Mouse (Mus musculus) retina, adult 2 months (tissue): ENCODE measurements around the gene Yipf4.

Source experiments
- DNase-seq: peaks from one replicate; pipeline ENCODE4 v3.0.0-alpha.2; 2012; ENCODE audit warnings: low read depth, low spot score

Gene Yipf4

DNA sequence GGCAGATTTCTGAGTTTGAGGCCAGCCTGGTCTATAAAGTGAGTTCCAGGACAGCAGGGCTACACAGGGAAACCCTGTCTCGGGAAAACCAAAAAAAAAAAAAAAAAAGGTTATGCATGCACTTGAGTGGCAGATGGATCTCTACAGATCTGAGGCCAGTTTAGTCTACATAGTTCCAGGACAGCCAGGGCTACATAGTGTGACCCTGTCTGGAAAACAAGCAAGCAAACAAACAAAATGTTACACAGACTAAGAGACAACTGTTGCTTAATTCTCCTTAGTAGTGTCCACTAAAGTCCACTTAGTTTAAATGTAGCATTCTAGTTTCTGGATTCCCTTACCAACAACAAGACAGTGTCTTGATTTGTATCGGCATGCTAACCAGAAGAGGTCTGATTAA is 36.8 kb downstream of the Yipf4 start:
- no peak for DNase-seq

DNA sequence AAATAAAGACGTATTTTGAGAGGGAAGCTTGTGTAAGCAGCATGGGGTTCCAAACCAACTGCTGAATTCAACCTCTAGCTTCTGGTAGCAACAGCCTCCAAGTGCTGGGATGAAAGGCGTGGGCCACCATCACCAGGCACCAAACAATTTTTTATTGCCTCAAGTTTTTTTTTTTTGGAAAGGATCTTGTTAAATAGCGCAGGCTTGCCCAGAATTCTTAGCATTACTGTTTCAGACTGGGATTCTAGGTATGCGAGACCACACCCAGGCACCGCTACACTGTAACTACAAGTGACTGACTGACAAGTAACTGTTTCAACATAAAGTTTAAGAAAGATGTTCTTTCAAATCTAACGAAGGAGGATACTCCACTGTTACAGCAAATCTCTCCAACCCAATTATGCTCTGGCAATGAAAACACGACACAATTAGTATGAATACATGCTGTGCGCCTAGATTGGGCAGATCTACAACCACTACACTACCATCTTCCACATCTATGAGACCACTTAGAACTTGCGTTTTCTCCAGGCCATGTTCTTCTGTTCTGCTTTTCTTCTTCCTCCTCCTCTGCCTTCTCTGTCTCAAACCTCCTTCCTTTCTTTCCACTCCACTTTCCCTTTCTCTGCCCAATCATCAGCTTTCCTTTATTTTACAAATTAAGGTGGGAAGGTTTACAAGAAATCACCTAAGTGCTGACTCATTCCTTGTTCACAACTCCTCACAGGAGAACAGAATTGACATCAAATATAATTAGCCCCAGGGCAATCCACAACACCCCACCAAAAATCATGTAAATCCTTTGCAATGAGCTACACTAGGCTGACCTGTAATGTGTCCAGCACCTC is 37.7 kb downstream of the Yipf4 start:
- no peak for DNase-seq

DNA sequence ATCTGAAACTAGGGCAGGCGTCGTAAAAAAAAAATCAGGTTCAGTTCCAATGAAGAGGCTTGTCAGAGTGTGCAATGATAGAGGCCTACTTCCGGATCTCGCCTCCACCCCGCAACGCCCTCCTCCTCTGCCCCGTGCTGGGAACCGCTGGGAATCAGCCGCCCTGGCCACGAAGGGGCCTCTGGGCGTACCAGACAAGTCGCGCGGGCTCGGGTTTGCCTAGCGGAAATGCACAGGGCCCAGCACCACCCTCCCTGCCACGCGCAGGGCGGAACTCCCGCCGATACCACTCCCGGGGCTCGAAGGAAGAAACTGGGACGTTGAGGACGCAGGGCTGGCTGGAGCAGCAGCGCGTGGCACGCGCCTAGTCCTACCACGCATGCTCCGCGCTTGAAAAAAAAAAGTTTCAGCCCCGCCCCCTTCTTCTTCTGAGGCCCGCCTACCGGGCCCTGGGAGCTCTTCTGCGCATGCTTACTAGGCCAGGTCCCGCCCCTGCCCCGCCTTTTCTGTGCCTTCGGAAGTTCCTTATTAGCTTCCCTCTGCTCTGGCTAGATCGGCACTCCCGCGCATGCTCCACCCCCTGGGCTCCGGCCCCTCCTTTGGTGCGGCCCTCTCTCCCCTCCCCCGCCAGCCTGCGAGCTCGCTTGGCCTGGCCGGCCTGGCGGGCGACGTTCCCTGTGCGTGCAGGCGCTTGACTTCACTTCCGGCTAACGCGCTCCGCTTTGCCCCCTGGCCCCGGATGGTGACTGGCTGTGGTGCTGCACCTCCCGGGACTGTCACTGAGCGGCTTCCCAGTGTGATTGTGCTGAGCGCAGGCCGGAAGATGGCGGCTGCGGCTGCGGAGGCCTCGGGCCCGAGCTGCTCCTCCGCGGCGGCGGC is 38.7 kb downstream of the Yipf4 start, which contains the start of gene Birc6:
Birc6 (plus strand) TSS at position 567 of the 879 bp plus-strand sequence.
- DNase-seq = peak; percentile 99

DNA sequence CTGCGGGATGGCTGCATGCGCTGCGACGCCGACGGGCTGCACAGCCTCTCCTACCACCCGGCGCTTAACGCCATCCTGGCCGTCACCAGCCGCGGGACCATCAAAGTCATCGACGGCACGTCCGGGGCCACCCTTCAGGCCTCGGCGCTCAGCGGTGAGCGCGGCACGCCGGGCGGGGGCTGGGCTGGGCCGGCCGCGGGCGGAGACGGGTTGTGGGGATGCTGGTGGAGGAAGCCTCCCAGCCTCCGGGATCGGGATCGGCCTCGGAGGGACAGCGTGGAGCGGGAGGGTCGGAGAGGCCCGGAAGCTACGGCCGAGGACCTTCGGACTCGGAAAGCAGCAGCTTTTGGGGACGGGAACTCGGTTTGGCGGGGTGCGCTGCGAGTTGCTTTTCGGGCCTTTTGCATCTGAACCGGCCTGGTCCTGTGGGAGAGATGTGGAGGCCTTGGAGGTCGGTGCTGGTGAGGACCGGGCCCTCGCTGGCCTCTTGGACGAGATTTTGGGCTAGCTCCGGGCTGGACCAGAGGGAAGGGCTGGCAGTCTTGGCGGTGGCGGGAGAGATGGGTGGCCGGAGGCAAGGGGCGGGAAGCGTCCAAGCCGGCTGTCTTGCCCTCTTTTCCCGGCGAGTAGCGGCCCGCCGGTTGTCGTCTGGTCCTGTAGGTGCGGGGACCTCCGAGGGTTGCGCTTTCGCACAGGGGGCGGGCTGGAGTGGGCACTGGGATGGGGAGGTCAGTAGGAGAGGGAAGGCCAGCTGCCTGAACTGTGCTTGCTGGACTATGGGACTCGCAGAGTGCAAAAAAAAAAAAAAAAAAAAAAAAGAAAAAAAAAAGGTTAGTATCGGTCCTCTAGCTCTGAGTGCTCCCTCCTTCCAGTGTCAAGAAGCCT is 39.6 kb downstream of the Yipf4 start:
- peak; percentile 23 for DNase-seq

DNA sequence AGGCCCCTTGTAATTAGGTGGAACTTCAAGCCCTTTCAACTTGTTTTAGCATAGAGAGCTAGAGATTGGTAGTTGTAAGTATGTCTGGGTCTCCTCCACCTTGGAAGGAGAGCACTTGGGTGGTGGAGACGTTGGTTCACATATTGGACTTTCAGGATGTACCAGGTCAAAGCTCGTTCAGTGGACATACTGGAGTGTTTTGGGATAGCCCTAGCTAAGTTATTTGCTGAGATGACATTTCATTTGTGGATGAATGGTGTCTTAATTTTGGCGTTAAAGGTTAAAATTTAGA is 40.2 kb downstream of the Yipf4 start:
- DNase-seq = no peak

DNA sequence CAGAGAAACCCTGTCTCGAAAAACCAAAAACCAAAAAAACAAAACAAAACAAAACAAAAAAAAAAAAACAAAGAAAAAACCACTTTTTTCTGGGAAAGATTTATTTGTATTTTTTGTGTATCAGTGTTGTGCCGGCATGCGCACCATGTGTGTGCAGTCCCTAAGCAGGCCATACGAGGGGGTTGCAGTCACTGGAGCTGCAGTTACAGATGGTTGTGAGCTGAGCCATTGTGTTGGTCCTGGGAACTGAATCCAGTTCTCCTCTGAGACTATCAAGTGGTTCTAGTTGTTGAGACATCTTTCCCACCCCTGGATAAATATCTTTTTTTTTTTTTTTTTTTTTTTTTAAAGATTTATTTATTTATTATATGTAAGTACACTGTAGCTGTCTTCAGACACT is 45.7 kb downstream of the Yipf4 start:
- no peak for DNase-seq

DNA sequence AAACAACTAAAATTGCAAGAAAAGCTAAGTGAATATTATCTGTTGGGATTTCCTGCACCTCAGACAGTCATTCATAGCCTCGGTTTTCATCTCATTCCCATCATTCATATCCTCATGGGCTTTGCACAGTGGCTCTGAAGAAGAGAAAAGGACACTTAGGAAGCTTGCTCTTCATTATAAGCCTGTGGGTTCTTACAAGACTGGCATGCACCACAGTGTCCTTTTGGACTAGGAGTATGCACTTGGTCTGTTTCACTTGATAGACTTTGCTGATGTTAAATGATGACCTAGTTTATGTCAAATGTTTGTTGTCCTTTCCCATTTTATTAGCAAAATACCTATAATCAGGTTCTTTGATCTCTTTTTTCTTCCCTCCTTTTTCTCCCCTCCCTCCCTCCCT is 48.2 kb downstream of the Yipf4 start:
- no peak for DNase-seq

DNA sequence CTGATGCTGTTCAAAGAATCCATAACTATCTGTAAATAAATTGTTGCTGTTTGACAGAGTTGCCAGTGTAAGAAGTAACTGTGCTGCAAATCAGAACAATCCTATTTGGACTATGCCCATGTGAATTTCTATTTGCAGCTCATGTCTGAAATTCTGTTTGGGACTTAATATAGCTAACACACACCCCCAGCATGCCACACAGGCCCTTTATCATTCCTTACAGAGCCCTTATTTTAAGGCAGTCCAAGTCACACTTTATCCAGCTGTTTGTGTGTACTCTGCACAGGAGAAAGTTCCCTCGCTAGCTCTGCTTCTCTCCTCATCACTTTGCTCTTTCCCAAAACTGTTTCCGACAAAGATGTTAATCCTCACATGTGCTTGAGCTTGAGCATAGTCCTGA is 54.3 kb downstream of the Yipf4 start:
- DNase-seq = no peak
